Mouse (Mus musculus) hindbrain, embryonic 14.5 days (tissue): Measurements from ENCODE around the gene Mrpl9. TPM values are rescaled to one million over a fixed set of nuclear protein-coding genes. Genes with fewer than 3 reads are reported as not detected.

Source experiments
- ATAC-seq: fragments of 200-750 bp; cut with Nextera tagmentation; 2 replicates; pipeline ENCODE4 v1.8.0; 2017; ENCODE audit warnings: moderate number of reproducible peaks, mild to moderate bottlenecking, moderate TSS enrichment, moderate library complexity; ENCODE audit not compliant: low FRiP score
- DNase-seq: peaks from one replicate; pipeline ENCODE4 v3.0.0-alpha.2; 2015; ENCODE audit warnings: low spot score
- H3K27ac ChIP-seq: fragments of 300-500 bp; sonication (generic); 2 replicates; pipeline ENCODE4 v1.5.1; 2014; ENCODE audit warnings: mild to moderate bottlenecking, moderate library complexity
- H3K27me3 ChIP-seq: fragments of 300-500 bp; sonication (generic); 2 replicates; pipeline ENCODE4 v1.6.1; 2014; ENCODE audit warnings: mild to moderate bottlenecking, low read length, mixed read lengths; ENCODE audit not compliant: control insufficient read depth, insufficient read depth
- H3K36me3 ChIP-seq: fragments of 300-500 bp; sonication (generic); replicated peaks from 2 replicates; pipeline ENCODE4 v1.6.1; 2014; ENCODE audit not compliant: control insufficient read depth, insufficient read depth
- H3K4me1 ChIP-seq: fragments of 300-500 bp; sonication (generic); replicated peaks from 2 replicates; pipeline ENCODE4 v1.6.1; 2014; ENCODE audit warnings: antibody characterized with exemption, low read length, mixed read lengths; ENCODE audit not compliant: control insufficient read depth, insufficient read depth
- H3K4me2 ChIP-seq: fragments of 300-500 bp; sonication (generic); replicated peaks from 2 replicates; pipeline ENCODE4 v1.6.1; 2014; ENCODE audit warnings: mild to moderate bottlenecking, moderate library complexity
- H3K4me3 ChIP-seq: fragments of 300-500 bp; sonication (generic); replicated peaks from 2 replicates; pipeline ENCODE4 v1.5.1; 2014; ENCODE audit warnings: mild to moderate bottlenecking, low read length
- H3K9ac ChIP-seq: fragments of 300-500 bp; sonication (generic); 2 replicates; pipeline ENCODE4 v1.6.1; 2014
- H3K9me3 ChIP-seq: fragments of 300-500 bp; sonication (generic); 2 replicates; pipeline ENCODE4 v1.6.1; 2016; ENCODE audit warnings: low read length; ENCODE audit not compliant: control insufficient read depth
- WGBS: fragments of 180-500 bp; shearing (Covaris S2); extraction: QIAGEN DNeasy Blood & Tissue Kit; methylation state at CpG from one replicate; pipeline ENCODE4 v1.1.7; 2014; 5-methylcytosine and 5-hydroxymethylcytosine counted together
- polyA plus RNA-seq: library from polyadenylated mRNA; unstranded; fragments of >200 nt; fragmentation: Nextera tagmentation; extraction: Ambion mirVana; gene quantifications from 2 replicates; pipeline ENCODE4 v1.2.1, GENCODE M21; 2014

Mrpl9 gene
- polyA plus RNA-seq, 1 experiment from 2014 or later, result 59.9 TPM

DNA sequence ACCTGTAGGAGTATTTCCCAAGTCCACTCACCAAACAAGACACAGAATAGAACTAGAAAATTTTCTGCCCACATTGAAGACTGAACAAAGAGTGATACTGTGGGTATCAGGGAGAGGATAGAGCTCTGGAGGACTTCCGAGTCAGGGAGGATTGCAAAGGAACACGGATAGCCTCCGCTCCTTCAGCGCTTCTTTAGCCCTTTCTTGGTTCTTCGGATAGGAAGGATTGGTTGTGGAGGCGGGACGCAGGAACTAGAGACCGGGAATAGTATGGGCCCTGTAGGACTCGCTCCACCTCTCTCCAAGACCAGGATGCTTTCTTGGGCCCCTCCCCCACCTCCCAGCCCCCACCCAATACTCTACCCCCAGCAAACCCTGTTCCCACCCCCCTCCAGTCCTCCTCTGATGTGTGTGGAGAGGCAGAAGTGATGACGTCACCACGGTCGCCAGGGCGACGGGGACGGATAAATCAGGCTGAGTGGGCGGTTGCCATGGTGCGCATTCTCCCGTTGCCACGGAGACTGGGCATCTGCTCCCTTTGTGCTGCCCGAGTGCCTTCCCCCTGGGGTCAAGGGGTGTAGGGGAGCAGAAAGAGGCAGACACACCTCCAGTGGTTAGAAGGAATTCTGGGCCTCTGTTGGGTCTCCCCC, 40.8 kb downstream of the Mrpl9 start:
- H3K9me3 ChIP-seq, result no peaks in the 10 kb centered on the region
- H3K36me3 ChIP-seq, result peaks cover 71% of the 10 kb centered on the region
- peaks cover 72% of the 10 kb centered on the region for H3K4me1 ChIP-seq
- H3K4me2 ChIP-seq, result peak overlapping the region; percentile 50
- H3K27ac ChIP-seq, result peak overlapping the region; percentile 90
- DNase-seq (peak; percentile 91), ATAC-seq (peak; percentile 89)
- no peaks in the 10 kb centered on the region for H3K27me3 ChIP-seq
- peak overlapping the region; percentile 56 for H3K9ac ChIP-seq
- H3K4me3 ChIP-seq, result peak overlapping the region; percentile 17
- WGBS, result 6% methylated on average over 20 of the region's 20 CpGs

DNA sequence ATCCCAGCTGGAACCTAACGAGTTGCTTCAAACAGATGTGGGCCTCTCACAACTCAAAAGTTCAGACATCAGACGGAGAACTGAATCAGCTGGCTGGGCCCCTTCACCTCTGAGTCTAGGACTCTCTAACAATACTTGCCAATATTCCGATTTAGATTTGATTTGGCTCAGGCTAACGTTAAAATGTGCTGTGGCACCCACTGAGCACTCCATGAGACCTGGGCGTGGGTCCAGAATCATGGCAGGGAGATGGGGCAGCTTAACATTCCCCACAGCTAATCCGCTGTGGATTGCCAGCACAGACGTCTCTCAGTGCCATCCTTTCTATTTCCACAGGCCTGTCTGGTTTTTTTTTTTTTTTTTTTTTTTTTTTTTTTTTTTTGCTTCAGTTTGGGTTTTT, 42.8 kb downstream of the Mrpl9 start:
- 55% methylated on average over 7 of the region's 7 CpGs for WGBS
- no peaks in the 10 kb centered on the region for H3K27me3 ChIP-seq
- H3K27ac ChIP-seq, result no peak overlapping the region
- H3K9me3 ChIP-seq, result no peaks in the 10 kb centered on the region
- ATAC-seq (no peak), DNase-seq (no peak)
- no peak overlapping the region for H3K4me3 ChIP-seq
- peaks cover 55% of the 10 kb centered on the region for H3K4me1 ChIP-seq
- peaks cover 85% of the 10 kb centered on the region for H3K36me3 ChIP-seq
- H3K9ac ChIP-seq, result peak overlapping the region; percentile 28; the same call in 1 of the 2 replicates
- H3K4me2 ChIP-seq, result no peak overlapping the region

DNA sequence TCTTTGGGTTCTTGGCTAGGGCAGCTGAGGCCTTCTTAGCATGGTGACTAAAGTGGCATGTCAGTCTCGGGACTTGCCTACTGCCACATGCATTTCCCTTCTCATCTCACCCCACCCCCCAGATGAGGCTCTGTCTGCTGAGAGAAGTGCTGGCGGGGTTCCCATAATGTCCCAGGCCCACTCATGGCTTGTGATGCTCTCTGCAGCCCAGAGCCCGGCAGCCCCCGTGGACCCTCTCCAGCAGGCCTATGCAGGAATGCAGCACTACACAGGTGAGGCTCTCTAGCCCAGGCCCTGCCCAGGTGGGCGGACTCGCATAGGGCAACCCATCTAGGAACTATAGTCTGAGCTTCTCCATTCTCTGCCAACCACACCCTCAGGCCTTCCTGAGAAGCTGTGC, 44.5 kb downstream of the Mrpl9 start:
- DNase-seq (no peak), ATAC-seq (no peak)
- Histone ChIP-seq H3K36me3 (peaks cover 85% of the 10 kb centered on the region), H3K4me2 (no peak overlapping the region), H3K9me3 (no peaks in the 10 kb centered on the region), H3K27ac (no peak overlapping the region), H3K27me3 (no peaks in the 10 kb centered on the region), H3K9ac (no peak overlapping the region), H3K4me1 (peaks cover 39% of the 10 kb centered on the region), H3K4me3 (no peak overlapping the region)
- 76% methylated on average over 6 of the region's 6 CpGs for WGBS

DNA sequence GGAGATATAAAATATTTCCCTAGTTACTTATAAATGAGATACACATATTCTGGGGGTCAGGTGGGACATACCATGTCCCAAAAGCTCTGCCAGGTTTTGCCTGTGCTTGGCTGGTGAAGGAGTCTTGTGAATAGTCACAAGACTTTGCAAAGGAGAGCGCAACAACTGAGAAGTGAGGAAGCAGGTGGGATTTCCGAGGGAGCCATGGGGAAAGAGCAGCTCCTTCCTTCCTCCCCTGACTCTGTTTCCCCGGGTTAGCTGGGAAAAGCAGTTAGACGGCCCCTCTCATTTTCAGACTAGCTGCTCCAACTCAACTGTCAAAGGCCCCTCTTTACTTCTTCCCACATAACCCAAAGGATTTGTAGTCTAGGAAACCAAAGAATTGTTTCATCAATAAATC, 54.0 kb downstream of the Mrpl9 start:
- H3K36me3 ChIP-seq, result peaks cover 27% of the 10 kb centered on the region
- no peaks in the 10 kb centered on the region for H3K9me3 ChIP-seq
- H3K27me3 ChIP-seq, result no peaks in the 10 kb centered on the region
- H3K4me3 ChIP-seq, result no peak overlapping the region
- no peak overlapping the region for H3K4me2 ChIP-seq
- no peak overlapping the region for H3K9ac ChIP-seq
- ATAC-seq (no peak), DNase-seq (no peak)
- no peaks in the 10 kb centered on the region for H3K4me1 ChIP-seq
- H3K27ac ChIP-seq, result no peak overlapping the region
- WGBS, result 87% methylated on average over 4 of the region's 4 CpGs

Other genes starting within 250 kb of the Mrpl9 start
- gene Gm5286, start 246.6 kb upstream of the Mrpl9 start, polyA plus RNA-seq, result not detected in 2 replicates
- gene Gm4778, start 179.3 kb upstream of the Mrpl9 start, polyA plus RNA-seq, result not detected in 2 replicates
- 62.1 and 66.4 TPM in 2 replicates for gene Them4, start 133.2 kb upstream of the Mrpl9 start, polyA plus RNA-seq
- not detected in 2 replicates for gene Them5, start 101.2 kb upstream of the Mrpl9 start, polyA plus RNA-seq
- 2.6 and 4.1 TPM in 2 replicates for gene C2cd4d, start 80.9 kb upstream of the Mrpl9 start, polyA plus RNA-seq
- 0.36 and 0.57 TPM in 2 replicates for gene Rorc, start 70.5 kb upstream of the Mrpl9 start, polyA plus RNA-seq
- gene Lingo4, start 44.8 kb upstream of the Mrpl9 start, polyA plus RNA-seq, result 0.94 and 1.1 TPM in 2 replicates
- gene Tdrkh, start 30.0 kb upstream of the Mrpl9 start, polyA plus RNA-seq, result 45.8 and 53.5 TPM in 2 replicates
- 0.89 and 1.2 TPM in 2 replicates for gene Oaz3, start 597 bp downstream of the Mrpl9 start, polyA plus RNA-seq
- gene Celf3, start 35.0 kb downstream of the Mrpl9 start, polyA plus RNA-seq, result 182 and 237 TPM in 2 replicates
- gene Riiad1, start 37.0 kb downstream of the Mrpl9 start, polyA plus RNA-seq, result 15.8 and 24.9 TPM in 2 replicates
- gene Snx27, start 139.4 kb downstream of the Mrpl9 start, polyA plus RNA-seq, result 68.0 and 75.0 TPM in 2 replicates
- not detected in 2 replicates for gene Gm10972, start 199.8 kb downstream of the Mrpl9 start, polyA plus RNA-seq
- gene Tuft1, start 215.6 kb downstream of the Mrpl9 start, polyA plus RNA-seq, result 7.2 and 7.7 TPM in 2 replicates